Mouse (Mus musculus) CD8-positive naive resting alpha-beta T cell, adult 2 months (primary cell): ENCODE data around the gene Gm20422.
"Not testable (repeated sequence)": the region's sequence is repeated elsewhere in the genome, so short reads cannot be mapped to it uniquely, and the experiment has no call there.

ENCODE experiments used
- DNase-seq, 2 experiments: peaks; one replicate each; pipeline ENCODE4 v3.0.0; 2022; ENCODE audit warnings: low read depth in 2 of 2, low spot score in 2 of 2

Gene Gm20422

DNA sequence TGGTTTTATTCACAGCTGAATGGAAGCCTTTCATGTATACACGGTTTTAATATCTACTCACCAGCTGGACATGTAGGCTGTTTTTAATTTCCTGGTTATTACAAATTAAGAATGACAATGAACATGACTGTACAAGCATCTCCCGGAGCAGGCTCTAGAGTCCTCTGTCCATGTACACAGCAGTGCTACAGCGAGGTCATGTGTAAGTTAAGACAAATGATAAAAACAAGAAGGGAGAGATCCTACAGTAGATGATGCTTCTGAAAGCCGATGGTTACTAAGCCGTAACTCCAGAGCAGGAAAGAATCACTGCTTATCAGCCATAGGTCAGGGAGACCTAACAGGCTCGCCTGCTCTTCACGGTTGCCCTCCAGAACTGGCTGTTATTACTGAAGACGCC, 61.2 kb downstream of the Gm20422 start:
- no peak for DNase-seq

GRCm38 (mm10) chr8:69710624-69711023, 64.1 kb downstream of the Gm20422 start, which contains the start of gene Zfp869:
Gene Zfp869, minus strand, starts transcription at chr8:69710724.
- DNase-seq = not testable (repeated sequence)

GRCm38 (mm10) chr8:69701810-69702209, 72.9 kb downstream of the Gm20422 start:
- DNase-seq = no peak
